Mouse (Mus musculus): ENCODE results near the gene Ppig.

Ppig gene

DNA sequence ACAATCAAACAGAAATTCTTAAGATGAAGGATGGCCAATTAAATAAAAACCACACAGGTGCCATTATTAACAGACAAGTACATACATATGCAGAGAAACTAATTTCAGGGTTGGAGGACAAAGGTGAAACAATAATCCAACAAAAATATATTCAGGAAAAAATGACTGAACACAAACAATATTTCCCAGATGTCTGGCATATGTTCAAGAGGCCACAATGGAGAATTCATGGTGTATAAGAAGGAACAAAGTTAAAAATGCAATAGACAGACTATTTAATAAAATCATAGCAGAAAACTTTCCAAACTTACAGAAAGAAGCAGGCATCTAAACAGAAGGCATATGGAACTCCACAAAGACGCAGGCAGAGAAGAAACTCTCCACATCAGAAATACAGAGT is 42.4 kb downstream of the Ppig start:
- DNase-seq, result no peak

DNA sequence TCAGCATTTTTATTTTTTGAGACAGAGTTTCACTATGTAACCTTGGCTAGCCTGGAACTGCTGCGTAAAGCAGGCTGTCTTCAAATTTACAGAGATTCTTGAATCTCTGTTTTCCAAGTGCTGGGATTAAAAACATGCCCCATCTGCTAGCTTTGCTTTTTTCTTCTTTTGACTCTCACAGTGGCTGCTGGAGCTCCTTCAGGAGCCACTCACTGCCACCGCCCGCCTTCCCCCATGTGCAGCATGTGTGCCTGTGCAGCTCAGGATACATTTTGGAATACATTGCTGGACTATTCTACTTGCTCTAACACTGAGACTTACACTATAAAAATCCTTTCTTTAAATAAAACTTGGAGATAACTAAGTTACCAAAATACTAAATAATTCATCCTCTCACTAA is 51.0 kb downstream of the Ppig start:
- no peak for DNase-seq

DNA sequence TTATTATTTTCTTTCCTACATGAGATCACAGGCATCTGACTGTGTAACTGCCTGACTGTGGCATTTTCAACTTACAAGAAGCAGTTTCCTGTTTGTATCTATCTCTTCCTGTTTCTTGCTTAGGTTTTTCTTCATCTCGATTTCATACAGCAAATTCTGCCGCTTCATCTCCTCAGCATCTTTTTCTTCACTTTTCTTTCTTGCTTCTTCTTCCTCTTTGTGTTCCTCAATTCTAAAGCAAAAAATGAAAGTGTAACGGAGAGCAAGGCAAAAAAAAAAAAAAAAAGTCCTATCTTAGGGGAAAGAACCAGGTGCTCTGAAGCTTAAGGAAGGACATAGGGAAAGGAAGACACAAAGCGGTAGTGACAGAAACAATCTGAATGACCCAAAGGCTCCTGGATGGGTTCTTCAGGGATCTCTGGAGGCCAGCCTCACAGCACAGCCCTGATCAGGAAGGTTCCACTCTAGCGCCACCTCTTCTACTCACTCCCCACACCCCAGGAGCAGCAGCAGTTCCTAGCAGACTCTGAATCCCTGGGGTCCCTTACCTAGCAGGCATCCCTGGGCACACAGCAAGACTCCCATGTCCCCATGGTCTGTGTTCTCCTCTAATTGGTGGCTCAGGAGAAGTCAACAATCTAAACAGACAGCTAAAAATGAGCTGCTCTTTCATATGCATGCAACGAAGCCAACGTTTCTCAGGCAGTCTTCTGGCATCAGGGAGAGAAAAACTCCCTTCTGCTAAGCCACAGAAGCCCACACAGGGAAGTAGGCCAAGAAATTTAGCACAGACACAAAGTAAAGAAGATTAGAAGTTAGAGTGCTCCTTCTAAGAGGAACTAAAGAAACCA is 55.9 kb downstream of the Ppig start:
- DNase-seq, result no peak

DNA sequence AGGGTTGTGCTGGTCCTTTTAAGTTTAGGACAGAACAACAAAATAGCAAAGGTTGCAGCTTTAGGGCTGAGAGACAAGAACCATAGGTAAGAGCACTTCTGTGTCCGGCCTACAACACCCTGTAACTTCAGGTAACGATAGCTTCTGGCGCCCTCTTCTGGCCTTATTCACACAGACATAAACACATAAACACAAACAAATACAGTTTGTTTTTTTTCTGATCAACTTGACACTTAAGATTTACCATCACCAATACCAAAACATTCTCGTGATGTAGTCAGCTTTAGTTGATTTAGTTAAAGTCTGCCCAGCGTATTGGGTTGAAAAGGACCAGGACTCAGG is 56.5 kb downstream of the Ppig start:
- DNase-seq, result peak; percentile 49

DNA sequence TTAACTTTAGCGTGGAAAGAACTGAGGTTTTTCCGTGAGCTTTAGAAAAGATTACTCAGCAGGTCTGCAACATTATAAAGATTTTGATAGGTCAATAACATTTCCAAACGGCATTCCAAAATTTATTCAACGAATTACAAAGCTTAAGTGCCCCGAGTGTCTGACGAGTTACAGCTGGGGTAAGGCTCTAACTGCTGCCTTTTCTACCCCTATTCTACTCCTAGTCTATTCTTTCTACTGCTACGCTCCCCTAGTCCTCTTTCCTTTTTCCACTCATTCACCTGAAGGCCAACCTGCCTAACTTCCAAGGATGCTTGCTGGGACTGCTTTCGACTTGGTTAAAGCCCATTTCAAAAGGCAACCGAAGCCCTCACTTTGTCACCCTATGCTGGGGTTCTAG is 66.6 kb downstream of the Ppig start:
- no peak for DNase-seq

DNA sequence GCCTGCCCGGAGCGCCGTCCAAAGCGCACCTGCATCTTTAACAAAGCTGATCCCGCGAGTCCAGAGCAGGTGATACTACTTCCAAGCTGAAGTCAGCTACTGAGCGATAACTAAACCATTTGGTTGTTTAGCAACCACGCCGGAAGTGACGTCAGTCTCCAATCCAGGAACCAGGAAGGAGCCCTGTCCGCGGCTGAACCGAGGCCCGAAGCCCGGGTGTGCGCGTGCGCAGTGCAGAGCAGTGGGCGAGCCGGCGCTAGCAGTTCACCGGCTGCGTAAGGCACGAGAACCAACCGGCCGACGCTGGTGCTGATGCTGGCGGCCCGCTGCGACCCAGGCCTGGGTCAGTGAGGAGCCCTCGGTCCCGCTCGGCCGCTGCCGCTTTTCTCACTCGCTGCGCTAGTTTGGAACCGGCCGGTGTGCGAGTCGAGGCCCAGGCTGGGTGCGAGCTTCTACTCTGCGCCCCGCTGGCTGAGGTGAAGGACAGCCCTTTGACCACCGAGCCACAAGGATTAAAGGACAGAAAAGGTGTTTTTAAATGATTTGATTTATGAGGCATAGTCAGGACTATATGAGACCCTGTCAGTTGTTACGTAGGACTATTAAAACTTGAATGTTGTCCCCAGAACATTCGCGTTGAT is 67.2 kb downstream of the Ppig start, which contains the start of the genes Ccdc173 and Phospho2:
TSS of gene Ccdc173 (minus strand) at position 147 of the 641 bp plus-strand sequence.
TSS of gene Phospho2 (plus strand) at position 195 of the 641 bp plus-strand sequence.
- peak; percentile 99 for DNase-seq

DNA sequence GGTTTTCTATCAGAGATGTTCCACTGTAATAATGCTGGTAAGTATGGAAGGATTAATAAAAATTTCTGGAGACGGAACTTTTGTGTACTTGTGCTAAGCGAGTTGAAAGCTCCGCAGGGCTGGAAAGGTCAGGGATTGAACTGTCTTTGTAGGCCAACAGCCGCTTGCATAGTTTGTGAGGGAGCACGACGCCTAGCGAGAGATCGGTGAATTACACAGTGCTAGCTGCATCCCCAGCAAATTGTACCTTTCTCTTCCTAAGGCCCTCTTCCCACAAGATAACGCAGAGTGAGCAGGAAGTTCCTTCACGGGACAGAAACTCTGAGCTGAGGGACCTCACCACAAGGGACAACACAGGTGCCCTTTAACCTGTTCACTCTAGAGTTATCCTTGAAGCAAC is 67.9 kb downstream of the Ppig start:
- DNase-seq, result peak; percentile 91

DNA sequence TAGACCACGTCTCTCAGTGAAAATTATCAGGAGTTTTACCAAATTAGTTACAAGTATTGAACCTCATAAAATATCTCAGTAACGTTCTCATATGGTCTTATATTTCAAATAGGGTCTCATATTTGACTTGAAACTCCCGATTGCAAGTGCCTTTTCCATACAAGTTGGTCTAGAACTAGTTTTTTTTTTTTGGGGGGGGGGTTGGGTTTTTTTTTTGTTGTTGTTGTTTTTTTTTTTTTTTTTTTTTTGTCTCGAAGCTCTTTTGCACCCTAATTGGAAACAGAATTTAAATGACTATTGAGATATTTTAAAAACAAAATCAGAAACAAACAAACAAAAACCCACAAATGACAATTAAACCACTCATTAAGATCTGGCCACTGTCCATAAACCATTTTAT is 68.4 kb downstream of the Ppig start:
- no peak for DNase-seq

DNA sequence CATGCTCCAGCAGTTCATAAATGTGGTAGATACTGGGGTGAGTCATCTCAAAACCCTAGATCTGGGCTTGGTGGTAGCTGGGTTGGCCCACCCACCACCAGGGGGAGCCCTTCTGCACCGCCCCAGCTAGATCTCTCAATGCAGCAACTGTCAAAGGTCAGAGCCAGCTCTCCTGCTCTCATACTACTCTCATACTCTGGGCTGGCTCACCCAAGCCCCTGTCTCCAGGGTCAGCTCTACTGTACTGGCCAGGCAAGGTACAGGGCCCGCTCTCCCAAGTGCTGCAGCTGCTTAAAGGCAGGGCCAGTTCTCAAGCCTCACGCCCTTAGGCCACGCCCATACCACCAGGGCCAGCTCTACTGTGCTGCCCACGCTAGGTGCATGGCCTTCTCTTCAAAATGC is 80.6 kb downstream of the Ppig start:
- DNase-seq, result peak; percentile 84
